Mouse (Mus musculus) brain, adult 10 weeks (tissue): ENCODE data around the gene Nufip1. TPM values are rescaled to one million over a fixed set of nuclear protein-coding genes. Genes with fewer than 3 reads are reported as not detected.

Experiments used
- polyA plus RNA-seq: library from polyadenylated mRNA; stranded (reverse); fragments of 350-450 nt; fragmentation: Illumina TruSeq; extraction: RNeasy Lipid Tissue Mini Kit (QIAGEN cat#74804); gene quantifications from one replicate; pipeline ENCODE4 v1.2.3, GENCODE M21; 2015; ENCODE audit warnings: low read depth, low replicate concordance

Gene Nufip1
- polyA plus RNA-seq: 8.6 TPM

DNA sequence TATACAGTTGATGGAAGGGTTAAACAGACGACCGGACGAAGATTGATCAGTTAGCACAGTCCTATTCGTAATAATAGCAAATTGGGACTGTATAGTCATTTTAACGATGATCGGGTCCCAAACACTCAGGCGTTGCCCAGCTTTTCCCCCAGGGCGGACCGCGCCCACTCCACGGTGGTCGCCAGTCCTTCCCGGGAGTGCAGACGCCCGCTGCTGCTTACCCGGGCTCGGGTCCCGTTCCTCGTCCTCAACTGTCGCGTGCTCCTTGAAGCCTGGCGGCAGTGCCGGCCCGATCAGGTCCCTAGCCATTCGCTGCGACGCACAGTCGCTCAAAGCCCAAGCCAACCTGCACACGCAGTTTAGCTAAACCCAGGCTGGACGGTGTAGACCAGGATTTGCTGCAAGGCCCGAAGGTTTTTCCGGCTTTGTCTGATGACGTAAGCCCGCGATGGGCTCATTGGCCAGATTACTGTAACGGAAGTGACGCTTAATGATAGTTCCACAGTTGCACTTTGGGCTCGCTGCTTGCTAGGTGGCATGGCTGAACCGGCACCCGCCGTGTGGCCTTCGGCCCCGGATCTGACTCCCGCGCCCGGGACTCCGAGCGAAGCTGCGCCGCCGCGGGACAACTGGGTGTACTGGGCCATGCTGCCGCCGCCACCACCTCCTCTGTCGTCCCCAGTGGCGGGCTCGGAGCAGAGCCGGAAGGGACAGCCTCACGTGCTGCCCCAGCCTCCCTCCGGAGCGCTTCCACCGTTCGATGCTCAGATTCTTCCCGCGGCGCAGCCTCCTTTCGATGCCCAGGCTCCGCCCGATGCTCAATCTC lies at the start of gene Nufip1, which contains the start of gene Gpalpp1:
TSS of gene Nufip1 (plus strand) at position 496 of the 826 bp plus-strand sequence.
TSS of gene Gpalpp1 (minus strand) at position 365 of the 826 bp plus-strand sequence.

Other genes with a start within 250 kb of the Nufip1 start
- 23.2 TPM for gene Kctd4, start 155.9 kb upstream of the Nufip1 start, polyA plus RNA-seq
- gene Gtf2f2, start 100.0 kb upstream of the Nufip1 start, polyA plus RNA-seq: 21.1 TPM
- gene Gpalpp1, start 131 bp upstream of the Nufip1 start, polyA plus RNA-seq: 23.7 TPM